Mouse (Mus musculus): Measurements from ENCODE around the gene Pcf11. TPM values are rescaled to one million over a fixed set of nuclear protein-coding genes. Genes with fewer than 3 reads are reported as not detected.

Gene Pcf11
- polyA plus RNA-seq, 1 experiment from 2014 or later = 17.9 TPM

GRCm38 (mm10) chr7:92687556-92688298 is 18.0 kb upstream of the Pcf11 start:
- Histone ChIP-seq H3K36me3 (no peaks in the 10 kb centered on the region), H3K27ac (replicated peaks) (no peak overlapping the region), H3K4me2 (no peak overlapping the region), H3K27me3 (replicated peaks) (no peaks in the 10 kb centered on the region), H3K9ac (replicated peaks) (no peak overlapping the region), H3K9me3 (replicated peaks) (no peaks in the 10 kb centered on the region), H3K4me1 (no peaks in the 10 kb centered on the region), H3K4me3 (replicated peaks) (no peak overlapping the region)
- no peak for ATAC-seq (ENCODE audit: low FRiP score)
- WGBS = 72% methylated on average over 5 of the region's 5 CpGs

- H3K27me3 ChIP-seq (replicated peaks) = no peaks in the 10 kb centered on the region
- WGBS = 86% methylated on average over 4 of the region's 4 CpGs
- ATAC-seq (ENCODE audit: low FRiP score) = no peak
- no peak overlapping the region for H3K4me3 ChIP-seq (replicated peaks)
- H3K9me3 ChIP-seq (replicated peaks) = no peaks in the 10 kb centered on the region
- H3K4me1 ChIP-seq = no peaks in the 10 kb centered on the region
- H3K27ac ChIP-seq (replicated peaks) = no peak overlapping the region
- H3K4me2 ChIP-seq = no peak overlapping the region
- H3K9ac ChIP-seq (replicated peaks) = no peak overlapping the region
- H3K36me3 ChIP-seq = no peaks in the 10 kb centered on the region
Observed at GRCm38 (mm10) chr7:92677346-92677745, 7.6 kb upstream of the Pcf11 start.

GRCm38 (mm10) chr7:92675131-92675530 is 5.4 kb upstream of the Pcf11 start:
- H3K27ac ChIP-seq (replicated peaks) = no peak overlapping the region
- no peak overlapping the region for H3K4me3 ChIP-seq (replicated peaks)
- H3K9me3 ChIP-seq (replicated peaks) = no peaks in the 10 kb centered on the region
- H3K4me1 ChIP-seq = peaks cover 5% of the 10 kb centered on the region
- no peak for ATAC-seq (ENCODE audit: low FRiP score)
- no peak overlapping the region for H3K4me2 ChIP-seq
- H3K27me3 ChIP-seq (replicated peaks) = no peaks in the 10 kb centered on the region
- H3K36me3 ChIP-seq = no peaks in the 10 kb centered on the region
- 89% methylated on average over 3 of the region's 3 CpGs for WGBS
- no peak overlapping the region for H3K9ac ChIP-seq (replicated peaks)

- Histone ChIP-seq H3K4me1 (peaks cover 22% of the 10 kb centered on the region), H3K36me3 (no peaks in the 10 kb centered on the region), H3K27ac (replicated peaks) (peak overlapping the region; percentile 98), H3K27me3 (replicated peaks) (no peaks in the 10 kb centered on the region), H3K4me3 (replicated peaks) (peak overlapping the region; percentile 78), H3K9me3 (replicated peaks) (no peaks in the 10 kb centered on the region), H3K9ac (replicated peaks) (peak overlapping the region; percentile 91), H3K4me2 (peak overlapping the region; percentile 65)
- under 1% methylated on average over 29 of the region's 29 CpGs for WGBS
- ATAC-seq (ENCODE audit: low FRiP score) = peak; percentile 15; the same call in 1 of the 2 replicates
Observed at GRCm38 (mm10) chr7:92668791-92669506, 785 bp downstream of the Pcf11 start.

- H3K4me1 ChIP-seq = peaks cover 22% of the 10 kb centered on the region
- H3K9ac ChIP-seq (replicated peaks) = no peak overlapping the region
- H3K27me3 ChIP-seq (replicated peaks) = no peaks in the 10 kb centered on the region
- no peak overlapping the region for H3K27ac ChIP-seq (replicated peaks)
- no peaks in the 10 kb centered on the region for H3K9me3 ChIP-seq (replicated peaks)
- WGBS = 84% methylated on average over 7 of the region's 7 CpGs
- ATAC-seq (ENCODE audit: low FRiP score) = no peak
- peak overlapping the region; percentile 78 for H3K4me3 ChIP-seq (replicated peaks)
- H3K36me3 ChIP-seq = peaks cover 9% of the 10 kb centered on the region
- peak overlapping the region; percentile 65 for H3K4me2 ChIP-seq
Observed at GRCm38 (mm10) chr7:92666274-92666820, 3.4 kb downstream of the Pcf11 start.

GRCm38 (mm10) chr7:92658050-92658449 is 11.7 kb downstream of the Pcf11 start:
- Histone ChIP-seq H3K4me2 (no peak overlapping the region), H3K27me3 (replicated peaks) (no peaks in the 10 kb centered on the region), H3K27ac (replicated peaks) (no peak overlapping the region), H3K4me1 (peaks cover 7% of the 10 kb centered on the region), H3K9ac (replicated peaks) (no peak overlapping the region), H3K4me3 (replicated peaks) (no peak overlapping the region), H3K9me3 (replicated peaks) (no peaks in the 10 kb centered on the region), H3K36me3 (peaks cover 60% of the 10 kb centered on the region)
- WGBS = 96% methylated on average over 5 of the region's 5 CpGs
- no peak for ATAC-seq (ENCODE audit: low FRiP score)

GRCm38 (mm10) chr7:92656386-92656785 is 13.3 kb downstream of the Pcf11 start:
- no peak for ATAC-seq (ENCODE audit: low FRiP score)
- Histone ChIP-seq H3K9ac (replicated peaks) (no peak overlapping the region), H3K4me1 (peaks cover 7% of the 10 kb centered on the region), H3K27me3 (replicated peaks) (no peaks in the 10 kb centered on the region), H3K36me3 (peaks cover 51% of the 10 kb centered on the region), H3K9me3 (replicated peaks) (no peaks in the 10 kb centered on the region), H3K4me2 (no peak overlapping the region), H3K4me3 (replicated peaks) (no peak overlapping the region), H3K27ac (replicated peaks) (no peak overlapping the region)
- WGBS = 88% methylated on average over 2 of the region's 2 CpGs

GRCm38 (mm10) chr7:92653329-92653728 is 16.4 kb downstream of the Pcf11 start:
- no peak overlapping the region for H3K4me3 ChIP-seq (replicated peaks)
- H3K4me1 ChIP-seq = peaks cover 7% of the 10 kb centered on the region
- H3K9me3 ChIP-seq (replicated peaks) = no peaks in the 10 kb centered on the region
- H3K27ac ChIP-seq (replicated peaks) = no peak overlapping the region
- no peak overlapping the region for H3K4me2 ChIP-seq
- no peak for ATAC-seq (ENCODE audit: low FRiP score)
- WGBS = 94% methylated on average over 1 of the region's 1 CpGs
- no peaks in the 10 kb centered on the region for H3K27me3 ChIP-seq (replicated peaks)
- H3K9ac ChIP-seq (replicated peaks) = no peak overlapping the region
- peaks cover 30% of the 10 kb centered on the region for H3K36me3 ChIP-seq

GRCm38 (mm10) chr7:92647790-92648189 is 21.9 kb downstream of the Pcf11 start:
- Histone ChIP-seq H3K27me3 (replicated peaks) (no peaks in the 10 kb centered on the region), H3K9me3 (replicated peaks) (no peaks in the 10 kb centered on the region), H3K4me1 (no peaks in the 10 kb centered on the region), H3K4me3 (replicated peaks) (no peak overlapping the region), H3K36me3 (peaks cover 26% of the 10 kb centered on the region), H3K9ac (replicated peaks) (no peak overlapping the region), H3K4me2 (no peak overlapping the region), H3K27ac (replicated peaks) (no peak overlapping the region)
- WGBS = 88% methylated on average over 7 of the region's 7 CpGs
- ATAC-seq (ENCODE audit: low FRiP score) = no peak

- H3K9me3 ChIP-seq (replicated peaks) = no peaks in the 10 kb centered on the region
- H3K4me2 ChIP-seq = no peak overlapping the region
- no peak overlapping the region for H3K9ac ChIP-seq (replicated peaks)
- peaks cover 6% of the 10 kb centered on the region for H3K4me1 ChIP-seq
- H3K36me3 ChIP-seq = peaks cover 28% of the 10 kb centered on the region
- no peak overlapping the region for H3K4me3 ChIP-seq (replicated peaks)
- no peaks in the 10 kb centered on the region for H3K27me3 ChIP-seq (replicated peaks)
- H3K27ac ChIP-seq (replicated peaks) = no peak overlapping the region
- no peak for ATAC-seq (ENCODE audit: low FRiP score)
Observed at GRCm38 (mm10) chr7:92642358-92642757, 27.4 kb downstream of the Pcf11 start.

GRCm38 (mm10) chr7:92638050-92638449 is 31.7 kb downstream of the Pcf11 start:
- 91% methylated on average over 5 of the region's 5 CpGs for WGBS

More at GRCm38 (mm10) chr7:92638050-92638449, 31.7 kb downstream of the Pcf11 start:
- H3K4me1 ChIP-seq = peaks cover 18% of the 10 kb centered on the region
- no peak overlapping the region; the same call in 1 of the 2 replicates for H3K9ac ChIP-seq (replicated peaks)
- H3K4me2 ChIP-seq = peak overlapping the region; percentile 97
- peaks cover 10% of the 10 kb centered on the region; the same call in 1 of the 2 replicates for H3K36me3 ChIP-seq
- H3K27ac ChIP-seq (replicated peaks) = no peak overlapping the region
- H3K27me3 ChIP-seq (replicated peaks) = no peaks in the 10 kb centered on the region
- H3K4me3 ChIP-seq (replicated peaks) = peak overlapping the region; percentile 90
- no peaks in the 10 kb centered on the region for H3K9me3 ChIP-seq (replicated peaks)
- ATAC-seq (ENCODE audit: low FRiP score) = no peak
